Mouse (Mus musculus): ENCODE data around the gene Hnrnpul1.
"Not testable (repeated sequence)": the region's sequence is repeated elsewhere in the genome, so short reads cannot be mapped to it uniquely, and the experiment has no call there.

Gene Hnrnpul1

DNA sequence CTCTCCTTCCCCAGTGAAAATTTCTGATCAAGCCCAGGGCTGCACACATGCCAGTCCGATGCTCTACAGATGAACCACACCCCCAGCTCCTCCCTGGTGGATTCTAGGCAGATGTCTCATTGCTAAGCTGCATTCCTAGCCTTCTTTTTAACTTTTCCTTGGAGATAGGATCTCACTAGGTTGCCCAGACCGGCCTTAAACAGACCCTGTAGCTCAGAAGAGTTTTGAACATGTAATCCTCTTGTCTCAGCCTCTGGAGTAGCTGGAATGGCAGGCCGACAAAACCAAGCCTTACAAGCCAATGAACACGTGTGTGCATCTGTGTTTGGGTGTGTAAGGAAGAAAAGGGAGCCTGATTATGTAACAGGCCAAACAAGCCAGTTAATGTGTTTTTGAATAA is 26.2 kb upstream of the Hnrnpul1 start:
- no peak for DNase-seq (ENCODE audit: low read depth, low spot score)

DNA sequence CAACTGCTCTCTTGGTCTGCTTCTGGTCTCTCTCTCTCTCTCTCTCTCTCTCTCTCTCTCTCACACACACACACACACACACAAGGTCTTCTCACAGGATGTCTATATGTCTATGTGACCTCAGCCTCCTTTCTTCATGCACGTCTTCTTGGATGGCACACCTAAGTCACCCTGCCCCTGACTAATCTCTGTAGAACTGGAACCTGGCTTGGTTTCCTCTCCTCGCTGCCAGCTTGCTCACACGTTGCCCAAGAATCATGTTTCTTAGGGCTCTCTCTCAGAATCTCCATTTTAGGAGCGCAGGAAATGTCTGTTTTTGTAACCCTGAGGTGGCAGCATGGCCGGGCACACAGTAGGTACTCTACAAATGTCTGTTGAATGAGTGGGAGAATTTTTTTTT is 25.5 kb upstream of the Hnrnpul1 start:
- DNase-seq (ENCODE audit: low read depth, low spot score): no peak

DNA sequence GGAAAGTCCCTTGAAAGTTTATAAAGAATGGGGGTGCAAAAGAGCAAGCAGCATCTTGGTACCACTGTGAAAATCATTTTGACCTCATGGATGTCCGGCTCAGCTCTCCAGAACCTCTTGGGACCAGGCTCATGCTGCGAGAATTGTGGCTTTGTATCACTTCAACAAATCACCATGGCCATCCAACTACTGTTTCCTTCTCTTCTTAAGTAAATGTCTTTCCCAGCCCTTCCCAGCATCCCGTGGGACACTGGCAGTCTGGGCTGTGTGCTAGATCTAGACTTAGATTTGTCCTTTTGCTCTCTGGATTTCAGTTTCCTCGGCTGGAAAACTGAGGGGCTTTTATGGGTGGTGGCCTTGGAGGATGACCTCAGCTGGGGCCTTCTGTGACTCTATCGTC is 13.7 kb upstream of the Hnrnpul1 start:
- no peak for DNase-seq (ENCODE audit: low read depth, low spot score)

DNA sequence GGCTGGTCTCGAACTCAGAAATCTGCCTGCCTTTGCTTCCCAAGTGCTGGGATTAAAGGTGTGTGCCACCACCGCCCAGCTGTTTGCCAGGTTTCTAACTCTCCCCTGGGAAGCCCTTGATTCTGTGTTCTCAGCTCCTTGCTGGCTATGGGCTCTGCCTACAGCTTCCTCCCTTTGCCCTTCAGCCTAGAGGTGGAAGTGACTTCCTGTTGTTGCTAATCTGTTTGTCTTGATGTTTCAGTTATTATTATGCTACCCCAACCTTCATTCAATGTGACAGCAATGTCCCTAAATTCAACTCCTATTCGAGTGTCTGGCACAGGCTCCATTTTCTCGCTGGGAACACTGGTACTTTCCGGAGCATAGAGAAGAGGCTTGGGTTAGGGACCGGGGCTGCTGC is 11.6 kb upstream of the Hnrnpul1 start:
- DNase-seq (ENCODE audit: low read depth, low spot score): no peak

DNA sequence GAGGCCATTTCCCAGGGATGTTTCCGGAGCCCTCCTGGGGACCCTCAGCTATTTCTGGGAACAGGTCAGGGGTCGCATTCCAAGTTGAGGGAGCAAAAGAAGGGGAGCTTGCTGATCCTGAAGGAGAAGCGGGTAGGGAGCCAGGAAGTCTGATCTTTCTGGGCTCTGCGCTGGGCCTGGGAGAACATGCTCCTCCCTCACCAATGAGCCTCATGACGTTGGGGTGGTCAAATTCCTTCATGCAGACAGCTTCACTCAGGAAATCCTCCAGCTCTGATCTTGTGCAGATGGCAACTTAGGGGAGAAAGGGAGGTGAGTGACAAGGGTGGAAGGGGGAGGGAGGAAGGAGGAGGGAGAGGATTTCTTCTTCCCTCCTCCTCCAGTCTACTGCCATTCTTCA is 9.7 kb upstream of the Hnrnpul1 start:
- no peak for DNase-seq (ENCODE audit: low read depth, low spot score)

DNA sequence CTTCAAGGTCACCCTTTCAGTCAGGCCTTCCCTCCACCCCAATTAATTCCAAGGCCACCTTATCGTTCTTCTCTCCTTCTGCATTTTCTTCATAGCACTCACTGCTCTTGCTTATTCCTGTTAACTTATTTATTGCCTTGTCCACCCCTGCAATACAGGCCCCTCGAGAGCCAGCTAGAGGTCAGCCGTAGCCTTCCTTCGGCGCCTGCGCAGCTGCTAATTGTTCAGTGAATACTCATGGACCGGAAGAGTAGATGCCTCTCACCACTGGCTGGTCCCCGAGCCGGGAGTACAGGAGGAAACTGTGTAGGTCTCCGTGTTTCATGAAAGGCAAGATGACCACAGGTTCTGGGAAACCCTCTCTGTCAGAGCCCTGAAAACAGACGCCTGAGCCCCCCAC is 9.1 kb upstream of the Hnrnpul1 start:
- DNase-seq (ENCODE audit: low read depth, low spot score): no peak

DNA sequence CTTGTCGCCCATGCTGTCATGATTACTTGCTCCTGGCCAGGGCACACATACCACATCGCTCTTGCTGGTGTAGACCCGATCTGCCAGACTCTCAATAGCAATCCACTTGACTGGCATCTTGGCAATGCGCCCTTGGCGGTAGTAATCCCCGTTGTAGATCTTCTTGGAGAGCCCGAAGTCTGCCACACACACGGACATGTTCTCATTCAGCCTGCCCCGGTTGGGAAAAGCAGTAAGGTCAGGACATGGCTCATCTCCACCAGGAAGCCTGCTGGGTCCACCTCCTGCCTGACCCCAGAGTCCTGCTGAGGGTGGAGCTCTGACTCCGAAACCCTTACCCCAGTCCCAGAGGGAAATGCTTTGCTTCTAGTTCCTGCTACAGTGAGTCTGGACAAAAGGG is 6.8 kb upstream of the Hnrnpul1 start:
- no peak for DNase-seq (ENCODE audit: low read depth, low spot score)

DNA sequence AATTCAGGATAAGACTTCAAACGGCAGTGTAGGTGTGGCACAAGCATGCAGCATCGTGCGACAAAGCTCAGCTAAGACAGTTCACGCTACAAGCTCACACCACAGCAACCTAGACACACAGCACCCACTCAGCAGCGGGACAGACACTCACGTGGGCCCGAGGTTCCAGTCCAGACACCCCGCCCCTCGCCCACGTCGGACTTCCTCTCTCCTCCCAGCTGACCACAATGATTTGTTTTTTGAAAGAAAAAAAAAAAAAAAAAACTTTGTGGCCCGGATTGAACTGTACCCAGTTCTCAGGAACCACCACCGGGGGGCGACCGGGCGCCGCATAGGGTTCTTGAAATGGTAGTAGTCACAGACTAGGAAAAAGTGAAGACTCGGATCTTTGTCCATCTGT is 1.5 kb upstream of the Hnrnpul1 start:
- DNase-seq (ENCODE audit: low read depth, low spot score): peak; percentile 52

DNA sequence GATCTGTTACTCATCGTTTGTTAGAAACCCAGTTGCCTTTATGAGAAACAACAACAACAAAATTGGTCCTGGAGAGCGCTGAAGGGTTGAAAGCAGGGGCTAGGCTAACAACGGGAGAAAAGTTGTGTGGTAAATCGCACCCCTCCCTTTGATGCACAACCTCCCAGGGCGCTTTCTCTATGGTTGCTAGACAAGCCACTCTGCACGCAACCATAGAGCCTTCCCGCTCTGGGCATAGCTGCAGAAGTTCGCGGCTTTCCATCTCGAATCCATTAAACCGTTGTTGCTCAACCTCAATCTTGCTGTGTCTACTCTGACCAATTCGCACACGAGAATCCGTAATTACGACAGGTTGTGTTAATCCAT is 894 bp upstream of the Hnrnpul1 start:
- DNase-seq (ENCODE audit: low read depth, low spot score): no peak

DNA sequence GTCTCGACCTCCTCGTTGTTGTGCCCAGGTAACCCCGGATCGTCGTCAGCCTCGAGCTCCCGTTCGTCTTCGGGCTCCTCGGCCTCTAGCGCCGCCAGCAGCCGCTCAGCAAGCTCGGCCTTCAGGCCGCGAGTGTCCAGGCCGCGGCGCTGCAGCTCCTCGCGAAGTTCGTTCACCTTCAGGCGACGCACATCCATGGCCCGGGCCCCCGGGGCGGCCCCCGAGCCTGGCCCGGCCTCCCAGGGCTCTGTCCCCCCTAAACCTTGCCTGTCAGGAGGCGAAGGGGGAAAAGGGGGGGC is 169 bp downstream of the Hnrnpul1 start:
- DNase-seq (ENCODE audit: low read depth, low spot score): no peak

DNA sequence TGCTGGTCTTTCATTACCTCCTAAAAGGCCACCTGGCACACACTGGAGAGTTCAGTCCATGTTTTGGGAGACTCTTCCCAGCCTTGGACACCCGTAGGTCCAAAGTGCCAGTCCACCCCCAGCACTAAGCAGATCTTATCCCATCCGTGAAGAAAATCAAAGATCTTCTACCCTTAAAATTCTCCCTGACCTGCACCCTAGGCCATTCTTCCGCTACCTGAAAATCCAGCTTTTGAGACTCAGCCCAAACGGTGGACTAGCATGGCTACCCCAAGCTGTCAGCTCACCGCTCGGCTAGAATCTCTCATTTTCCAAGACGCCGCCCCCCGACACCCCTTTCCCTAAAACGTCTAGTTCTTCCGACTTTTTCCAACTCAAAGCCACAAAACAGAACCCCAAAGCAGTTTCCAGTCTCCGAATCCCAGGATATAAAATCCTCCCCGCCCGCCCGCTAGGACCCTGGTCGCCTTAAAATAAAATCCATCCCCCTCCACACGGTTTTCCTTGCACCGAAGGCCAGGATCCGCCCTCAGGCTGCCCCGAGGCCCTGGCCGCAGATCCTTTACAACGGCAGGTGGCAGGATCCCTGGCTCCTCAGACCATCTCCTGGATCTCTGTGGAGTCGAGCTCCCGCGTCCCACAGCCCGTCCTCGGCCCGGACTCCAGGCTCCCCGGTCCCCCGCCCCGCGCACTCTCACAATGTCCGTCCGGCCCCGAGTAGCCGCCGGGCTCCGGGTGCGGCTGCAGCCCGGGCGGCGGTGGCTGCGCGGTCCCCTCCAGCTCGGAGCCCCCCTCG is 716 bp downstream of the Hnrnpul1 start:
- DNase-seq (ENCODE audit: low read depth, low spot score): no peak

DNA sequence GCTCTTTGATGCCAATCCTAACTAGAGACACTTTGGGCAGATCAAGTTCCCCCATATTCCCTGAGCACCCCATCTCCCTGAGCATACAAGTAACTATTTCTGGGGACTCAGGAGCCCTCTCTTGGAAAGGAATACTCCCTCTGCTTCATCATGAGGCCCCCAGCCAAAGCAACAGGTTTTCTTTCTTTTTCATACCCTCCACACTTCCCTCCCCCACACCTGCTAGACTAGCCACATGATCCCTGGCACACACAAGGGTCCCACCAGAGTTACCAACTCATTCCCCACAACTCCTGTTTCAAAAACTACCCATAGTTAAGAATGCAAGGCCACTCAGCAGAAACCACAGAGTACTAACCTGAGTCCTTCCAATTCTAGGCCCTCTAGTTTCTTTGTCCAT is 1.5 kb downstream of the Hnrnpul1 start:
- no peak for DNase-seq (ENCODE audit: low read depth, low spot score)

DNA sequence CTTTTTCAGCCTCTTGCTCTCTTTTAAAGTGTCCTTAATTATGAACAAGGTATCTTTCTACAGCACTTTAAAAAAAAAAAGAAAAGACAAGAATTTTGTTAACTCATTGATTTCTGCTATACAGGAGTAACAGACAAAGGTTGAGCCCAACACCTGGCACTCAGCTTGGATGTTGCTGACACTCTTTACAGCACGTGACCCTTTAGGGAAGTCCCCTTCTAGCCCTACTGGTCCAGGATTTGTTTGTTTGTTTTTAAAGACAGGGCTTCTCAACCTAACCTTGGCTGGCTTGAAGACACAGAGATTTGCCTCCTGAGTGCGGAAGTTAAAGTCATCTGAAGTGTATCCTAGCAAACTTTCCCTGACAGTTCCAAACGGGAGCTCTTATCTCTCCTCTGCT is 7.7 kb downstream of the Hnrnpul1 start:
- DNase-seq (ENCODE audit: low read depth, low spot score): no peak

DNA sequence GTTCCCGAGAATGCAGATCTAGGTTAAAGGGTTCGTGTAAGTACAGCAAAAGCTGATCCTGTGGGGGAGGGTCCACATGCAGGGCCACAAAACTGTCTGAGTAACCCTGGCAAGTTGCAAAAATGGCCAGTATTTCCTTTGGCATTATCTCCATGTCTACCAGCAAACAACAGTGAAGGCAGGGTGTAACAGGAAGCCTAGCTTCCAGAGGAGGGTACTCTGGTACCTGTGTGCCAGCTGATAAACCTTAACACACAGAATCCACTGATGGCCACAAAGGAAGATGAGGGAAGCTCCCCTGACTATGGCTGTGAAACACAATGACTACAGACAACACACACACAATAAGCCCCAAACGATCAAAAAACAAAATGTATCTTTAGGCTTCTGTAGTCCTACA is 16.3 kb downstream of the Hnrnpul1 start:
- no peak for DNase-seq (ENCODE audit: low read depth, low spot score)

DNA sequence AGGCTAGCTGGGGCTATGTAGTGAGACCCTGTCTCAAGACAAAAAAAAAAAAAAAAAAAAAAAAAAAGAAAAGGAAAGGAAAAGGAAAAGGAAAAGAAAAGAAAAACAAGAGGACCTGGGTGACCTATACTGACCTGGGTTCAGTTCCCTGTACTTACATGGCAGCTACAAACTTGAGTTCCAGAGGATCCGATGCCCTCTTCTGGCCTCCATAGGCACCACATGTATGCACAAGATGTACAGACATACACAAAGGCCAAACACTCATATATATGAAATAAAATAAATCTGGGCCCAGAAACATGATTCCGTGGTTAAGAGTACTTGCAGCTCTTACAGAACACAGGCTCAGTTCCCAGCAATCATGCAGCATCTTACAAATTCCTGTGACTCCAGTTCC is 17.6 kb downstream of the Hnrnpul1 start:
- no peak for DNase-seq (ENCODE audit: low read depth, low spot score)

DNA sequence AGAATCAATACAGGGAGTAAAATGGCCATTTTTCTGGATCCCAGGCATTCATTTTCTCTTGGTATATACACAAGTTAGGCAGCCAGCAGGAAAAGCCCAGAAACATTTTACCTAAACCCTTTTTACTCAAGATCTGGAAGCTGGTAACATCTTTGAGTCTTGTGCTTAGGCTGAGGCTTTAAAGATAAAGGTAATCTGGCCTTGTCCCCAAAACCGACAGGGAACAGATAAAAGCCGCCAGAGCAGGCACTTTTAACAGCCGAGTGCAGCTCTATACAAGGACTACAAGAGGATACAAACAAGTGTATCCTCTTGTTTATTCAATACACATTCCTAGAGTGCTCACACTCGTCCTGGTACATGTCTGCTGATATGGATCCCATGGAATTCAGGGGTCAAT is 19.6 kb downstream of the Hnrnpul1 start:
- DNase-seq (ENCODE audit: low read depth, low spot score): no peak

DNA sequence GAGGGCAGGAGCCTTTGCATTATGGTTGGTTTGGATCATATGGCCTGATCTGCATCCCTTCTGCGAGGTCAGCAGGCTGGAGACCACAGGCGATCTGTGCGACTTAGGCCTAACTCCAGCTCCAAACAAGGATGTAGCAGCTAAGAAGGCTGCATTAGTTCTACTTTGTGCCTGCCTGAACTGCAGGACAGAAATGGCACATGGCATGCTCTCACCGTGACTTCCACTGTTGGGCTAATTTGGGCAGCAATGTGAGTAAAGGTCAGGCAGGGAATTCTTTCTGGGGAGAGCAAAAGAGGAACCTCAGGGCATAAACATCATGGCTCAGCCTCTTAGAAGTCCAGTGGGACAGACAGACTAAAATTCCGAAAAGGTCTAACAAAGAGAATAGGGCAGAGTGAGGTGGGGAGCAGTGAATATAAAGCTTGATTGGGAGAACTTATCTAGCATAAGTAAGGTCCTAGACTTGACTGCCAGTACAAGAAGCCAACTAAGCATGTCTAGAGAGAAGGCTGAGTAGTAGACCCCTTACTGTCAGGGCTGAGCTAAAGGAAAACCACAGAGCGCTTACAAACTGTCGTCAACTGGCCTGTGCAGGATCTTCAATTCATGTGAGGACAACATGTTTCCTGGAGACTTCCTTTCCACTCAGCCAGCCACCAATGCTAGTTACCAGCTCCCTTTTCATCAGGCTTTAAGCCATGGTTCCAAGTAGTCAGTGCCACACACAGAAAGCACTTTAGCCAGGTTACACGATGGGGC is 23.1 kb downstream of the Hnrnpul1 start:
- no peak for DNase-seq (ENCODE audit: low read depth, low spot score)

DNA sequence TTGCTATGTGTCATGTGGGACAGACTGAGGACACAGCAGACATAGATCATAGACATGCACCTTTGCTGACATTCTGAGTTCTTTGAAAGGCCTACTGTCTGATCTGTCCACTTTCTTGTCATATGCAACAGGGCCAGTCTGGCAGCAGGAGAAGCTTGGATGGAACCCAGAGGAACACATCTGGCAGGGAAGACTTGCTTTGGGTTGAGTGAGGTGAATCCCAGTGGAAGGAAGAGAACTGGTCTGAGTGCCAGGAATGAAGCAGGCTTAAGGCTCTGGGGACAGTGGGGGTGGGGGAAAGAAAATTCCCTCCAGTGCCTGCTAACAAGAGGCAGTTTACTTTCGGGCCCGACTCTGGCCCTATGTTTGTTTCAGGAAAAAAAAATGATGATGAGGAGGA is 24.7 kb downstream of the Hnrnpul1 start:
- DNase-seq (ENCODE audit: low read depth, low spot score): no peak

DNA sequence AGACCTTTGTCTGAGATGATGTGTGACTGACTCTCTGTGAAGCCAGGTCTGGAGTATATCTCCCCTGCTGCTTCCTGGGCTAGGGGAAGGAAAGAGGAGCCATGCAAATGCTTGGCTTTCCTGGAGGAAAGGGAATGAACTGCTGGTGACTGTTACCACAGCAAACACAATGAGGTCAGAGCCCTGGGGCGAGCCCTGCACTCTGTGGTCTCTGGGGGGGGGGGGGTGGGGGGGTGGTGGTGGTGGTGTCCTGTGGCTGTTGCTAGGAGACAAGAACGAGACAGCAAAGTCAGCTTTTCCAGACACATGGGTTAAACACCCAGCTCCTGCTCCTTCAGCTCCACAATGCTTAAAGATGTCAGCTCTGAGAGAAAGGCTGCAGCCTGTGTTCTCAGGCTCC is 25.2 kb downstream of the Hnrnpul1 start:
- DNase-seq (ENCODE audit: low read depth, low spot score): no peak

DNA sequence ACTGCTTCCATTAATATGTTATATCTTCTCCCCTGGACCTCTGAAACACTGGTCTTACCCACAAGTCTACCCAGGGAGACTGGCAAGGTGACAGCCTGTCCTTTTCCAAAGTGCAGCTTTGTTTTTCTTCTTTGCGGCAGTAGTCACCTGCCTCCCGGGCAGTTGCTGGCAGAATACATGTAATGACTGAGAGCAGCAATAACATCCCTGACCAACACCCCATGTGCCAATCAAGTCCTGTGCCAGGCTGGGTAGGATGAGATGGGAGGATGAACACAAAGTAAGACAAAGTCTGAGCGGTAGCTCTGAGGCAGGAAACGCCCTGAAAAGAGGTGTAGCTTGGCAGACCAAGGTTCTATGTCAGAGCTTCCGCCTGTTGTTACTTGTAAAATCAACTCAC is 26.8 kb downstream of the Hnrnpul1 start:
- DNase-seq (ENCODE audit: low read depth, low spot score): no peak

DNA sequence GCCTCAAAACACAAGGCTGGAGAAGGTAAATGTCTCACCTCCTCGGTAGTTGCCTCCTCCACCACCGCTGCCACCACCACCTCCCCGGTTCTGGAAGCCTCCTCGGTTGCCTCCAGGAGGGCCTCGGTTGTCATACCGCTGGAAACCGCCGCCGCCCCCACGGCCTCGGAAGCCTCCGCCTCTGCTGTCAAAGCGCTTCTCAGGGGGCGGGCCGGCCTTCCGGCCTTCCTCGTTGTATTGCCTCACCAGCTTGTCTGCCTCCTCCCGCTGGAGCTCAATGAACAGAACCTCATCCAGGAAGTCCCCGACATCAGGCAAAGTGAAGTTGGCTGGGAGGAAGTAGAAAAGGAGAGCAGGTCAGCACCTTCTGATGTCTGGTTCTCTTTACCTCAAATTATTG is 28.7 kb downstream of the Hnrnpul1 start:
- no peak for DNase-seq (ENCODE audit: low read depth, low spot score)

DNA sequence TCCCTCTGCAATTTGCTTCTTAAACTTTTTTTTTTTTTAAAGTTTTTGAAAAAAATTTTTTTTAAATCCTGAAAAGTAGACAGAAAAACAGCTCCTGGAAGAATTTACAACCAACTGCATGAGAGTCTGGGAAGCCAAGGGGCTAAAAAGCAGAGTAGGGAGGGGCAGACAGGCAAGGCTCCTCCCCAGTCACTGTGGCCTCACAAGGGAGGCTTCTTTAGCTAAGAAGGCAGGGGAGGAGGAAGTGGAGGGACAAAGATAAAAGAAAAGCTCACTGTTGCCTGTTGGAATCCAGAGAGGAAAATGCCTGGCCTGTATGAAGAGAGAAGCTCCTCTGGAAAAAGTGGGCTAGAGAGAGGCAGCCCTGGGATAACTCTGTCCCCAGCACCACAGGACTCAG is 32.8 kb downstream of the Hnrnpul1 start:
- DNase-seq (ENCODE audit: low read depth, low spot score): not testable (repeated sequence)

DNA sequence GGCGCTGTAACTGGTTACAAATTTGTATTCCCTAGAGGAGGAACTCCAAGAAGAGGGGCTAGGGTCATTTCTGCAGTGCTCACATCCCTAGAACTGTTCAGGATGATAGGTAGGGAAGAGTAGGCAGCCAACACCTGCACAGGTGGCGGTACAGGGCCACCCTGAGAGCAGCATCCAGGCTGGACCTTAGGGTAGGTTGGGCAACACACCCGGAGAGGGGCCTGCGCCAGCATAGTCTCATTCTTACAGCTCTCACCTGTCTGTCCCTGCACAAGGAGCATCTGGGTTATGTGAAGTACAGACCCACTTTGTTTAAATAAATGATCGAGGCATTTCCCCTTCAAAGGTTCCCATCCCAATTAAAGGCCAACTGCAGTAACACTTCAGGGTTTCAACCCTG is 33.8 kb downstream of the Hnrnpul1 start:
- DNase-seq (ENCODE audit: low read depth, low spot score): no peak

All from retina, adult 2 months (tissue).